Mouse (Mus musculus): Measurements from ENCODE around the gene Tspan15. TPM values are rescaled to one million over a fixed set of nuclear protein-coding genes. Genes with fewer than 3 reads are reported as not detected.
A peak's percentile ranks its signal among the peaks of the same experiment; 100 is the strongest.

Gene Tspan15
- polyA plus RNA-seq, 1 experiment from 2014 or later, result 96.8 TPM

GRCm38 (mm10) chr10:62181701-62182100 lies 49.4 kb downstream of the Tspan15 start:
- Histone ChIP-seq H3K9me3 (ENCODE audit: control insufficient read depth) (no peaks in the 10 kb centered on the region), H3K36me3 (ENCODE audit: control insufficient read depth, insufficient read depth) (no peaks in the 10 kb centered on the region), H3K4me3 (ENCODE audit: low read depth, low read length) (no peak overlapping the region), H3K9ac (ENCODE audit: low read depth, low read length) (no peak overlapping the region), H3K27ac (ENCODE audit: low read depth, low read length) (no peak overlapping the region), H3K4me2 (replicated peaks; ENCODE audit: low read depth) (no peak overlapping the region), H3K4me1 (replicated peaks; ENCODE audit: control insufficient read depth, insufficient read depth, low read length) (no peaks in the 10 kb centered on the region), H3K27me3 (replicated peaks; ENCODE audit: control insufficient read depth, insufficient read depth, low read length) (no peaks in the 10 kb centered on the region)
- TF ChIP-seq CTCF (IDR thresholded peaks at IDR 0.05; ENCODE audit: low read depth), result 0 out of 2 replicates have a peak, but pooled peaks have one; percentile 6
- 49% methylated on average over 3 of the region's 3 CpGs for WGBS
- no peak for ATAC-seq

GRCm38 (mm10) chr10:62179944-62180343 lies 51.1 kb downstream of the Tspan15 start:
- no peak for TF ChIP-seq CTCF (IDR thresholded peaks at IDR 0.05; ENCODE audit: low read depth)
- Histone ChIP-seq H3K27ac (ENCODE audit: low read depth, low read length) (no peak overlapping the region), H3K4me1 (replicated peaks; ENCODE audit: control insufficient read depth, insufficient read depth, low read length) (no peaks in the 10 kb centered on the region), H3K9ac (ENCODE audit: low read depth, low read length) (no peak overlapping the region), H3K9me3 (ENCODE audit: control insufficient read depth) (no peaks in the 10 kb centered on the region), H3K36me3 (ENCODE audit: control insufficient read depth, insufficient read depth) (no peaks in the 10 kb centered on the region), H3K4me3 (ENCODE audit: low read depth, low read length) (no peak overlapping the region), H3K27me3 (replicated peaks; ENCODE audit: control insufficient read depth, insufficient read depth, low read length) (no peaks in the 10 kb centered on the region), H3K4me2 (replicated peaks; ENCODE audit: low read depth) (no peak overlapping the region)
- no peak for ATAC-seq
- 86% methylated on average over 3 of the region's 3 CpGs for WGBS

GRCm38 (mm10) chr10:62174533-62175313 lies 56.3 kb downstream of the Tspan15 start:
- Histone ChIP-seq H3K4me3 (ENCODE audit: low read depth, low read length) (no peak overlapping the region), H3K9ac (ENCODE audit: low read depth, low read length) (no peak overlapping the region), H3K27ac (ENCODE audit: low read depth, low read length) (no peak overlapping the region), H3K4me1 (replicated peaks; ENCODE audit: control insufficient read depth, insufficient read depth, low read length) (no peaks in the 10 kb centered on the region), H3K27me3 (replicated peaks; ENCODE audit: control insufficient read depth, insufficient read depth, low read length) (no peaks in the 10 kb centered on the region), H3K36me3 (ENCODE audit: control insufficient read depth, insufficient read depth) (no peaks in the 10 kb centered on the region), H3K9me3 (ENCODE audit: control insufficient read depth) (no peaks in the 10 kb centered on the region), H3K4me2 (replicated peaks; ENCODE audit: low read depth) (no peak overlapping the region)
- no peak for ATAC-seq
- no peak for TF ChIP-seq CTCF (IDR thresholded peaks at IDR 0.05; ENCODE audit: low read depth)
- 57% methylated on average over 15 of the region's 15 CpGs for WGBS

- Histone ChIP-seq H3K4me1 (replicated peaks; ENCODE audit: control insufficient read depth, insufficient read depth, low read length) (no peaks in the 10 kb centered on the region), H3K4me3 (ENCODE audit: low read depth, low read length) (no peak overlapping the region), H3K36me3 (ENCODE audit: control insufficient read depth, insufficient read depth) (no peaks in the 10 kb centered on the region), H3K27ac (ENCODE audit: low read depth, low read length) (no peak overlapping the region), H3K4me2 (replicated peaks; ENCODE audit: low read depth) (no peak overlapping the region), H3K27me3 (replicated peaks; ENCODE audit: control insufficient read depth, insufficient read depth, low read length) (no peaks in the 10 kb centered on the region), H3K9me3 (ENCODE audit: control insufficient read depth) (no peaks in the 10 kb centered on the region), H3K9ac (ENCODE audit: low read depth, low read length) (no peak overlapping the region)
- no peak for TF ChIP-seq CTCF (IDR thresholded peaks at IDR 0.05; ENCODE audit: low read depth)
- no peak for ATAC-seq
- 44% methylated on average over 9 of the region's 9 CpGs for WGBS
These were observed 57.1 kb downstream of the Tspan15 start for GRCm38 (mm10) chr10:62173941-62174448.

GRCm38 (mm10) chr10:62172841-62173553 lies 58.1 kb downstream of the Tspan15 start:
- ATAC-seq, result no peak
- 14% methylated on average over 9 of the region's 9 CpGs for WGBS
- Histone ChIP-seq H3K4me1 (replicated peaks; ENCODE audit: control insufficient read depth, insufficient read depth, low read length) (no peaks in the 10 kb centered on the region), H3K4me2 (replicated peaks; ENCODE audit: low read depth) (no peak overlapping the region), H3K36me3 (ENCODE audit: control insufficient read depth, insufficient read depth) (no peaks in the 10 kb centered on the region), H3K4me3 (ENCODE audit: low read depth, low read length) (no peak overlapping the region), H3K9me3 (ENCODE audit: control insufficient read depth) (no peaks in the 10 kb centered on the region), H3K27ac (ENCODE audit: low read depth, low read length) (no peak overlapping the region), H3K27me3 (replicated peaks; ENCODE audit: control insufficient read depth, insufficient read depth, low read length) (no peaks in the 10 kb centered on the region), H3K9ac (ENCODE audit: low read depth, low read length) (no peak overlapping the region)
- no peak for TF ChIP-seq CTCF (IDR thresholded peaks at IDR 0.05; ENCODE audit: low read depth)

GRCm38 (mm10) chr10:62162410-62162809 lies 68.6 kb downstream of the Tspan15 start:
- TF ChIP-seq CTCF (IDR thresholded peaks at IDR 0.05; ENCODE audit: low read depth), result no peak
- Histone ChIP-seq H3K9me3 (ENCODE audit: control insufficient read depth) (no peaks in the 10 kb centered on the region), H3K4me3 (ENCODE audit: low read depth, low read length) (no peak overlapping the region), H3K27ac (ENCODE audit: low read depth, low read length) (no peak overlapping the region), H3K9ac (ENCODE audit: low read depth, low read length) (no peak overlapping the region), H3K27me3 (replicated peaks; ENCODE audit: control insufficient read depth, insufficient read depth, low read length) (no peaks in the 10 kb centered on the region), H3K4me2 (replicated peaks; ENCODE audit: low read depth) (no peak overlapping the region; the same call in 1 of the 2 replicates), H3K4me1 (replicated peaks; ENCODE audit: control insufficient read depth, insufficient read depth, low read length) (no peaks in the 10 kb centered on the region), H3K36me3 (ENCODE audit: control insufficient read depth, insufficient read depth) (no peaks in the 10 kb centered on the region)
- peak; percentile 70 for ATAC-seq
- whole genome bisulfite sequencing, result 40% methylated on average over 10 of the region's 10 CpGs

All from intestine, postnatal 0 days (tissue).